Mouse (Mus musculus): ENCODE results near the gene Scgb2b17.
"Not testable (repeated sequence)": the region's sequence is repeated elsewhere in the genome, so short reads cannot be mapped to it uniquely, and the experiment has no call there.

Scgb2b17 gene

DNA sequence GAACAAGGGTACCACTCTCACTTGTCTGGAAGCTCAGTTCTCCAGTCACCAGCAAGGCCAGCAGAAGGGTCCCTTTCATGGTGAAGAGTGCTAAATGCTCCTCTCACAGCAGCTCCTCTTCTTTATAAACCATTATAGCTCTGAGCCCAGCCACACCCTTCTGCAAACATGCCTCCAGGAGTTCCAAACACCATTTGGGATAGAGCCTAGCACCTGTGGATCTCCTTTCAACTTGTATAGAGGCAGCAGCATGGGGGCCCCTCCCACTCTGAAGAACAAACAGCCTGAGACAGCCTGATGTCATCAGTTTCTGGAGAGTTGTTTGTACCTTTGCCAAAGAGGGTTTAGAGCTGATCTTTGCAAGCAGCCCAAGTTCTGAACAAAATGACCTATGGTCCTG, at the start of gene Scgb2b17:
Scgb2b17 (minus strand) TSS at position 101 of the 400 bp plus-strand sequence.
- TF ChIP-seq GATA4 (IDR thresholded peaks at IDR 0.05; ENCODE audit: insufficient replicate concordance, low read length) = not testable (repeated sequence)

DNA sequence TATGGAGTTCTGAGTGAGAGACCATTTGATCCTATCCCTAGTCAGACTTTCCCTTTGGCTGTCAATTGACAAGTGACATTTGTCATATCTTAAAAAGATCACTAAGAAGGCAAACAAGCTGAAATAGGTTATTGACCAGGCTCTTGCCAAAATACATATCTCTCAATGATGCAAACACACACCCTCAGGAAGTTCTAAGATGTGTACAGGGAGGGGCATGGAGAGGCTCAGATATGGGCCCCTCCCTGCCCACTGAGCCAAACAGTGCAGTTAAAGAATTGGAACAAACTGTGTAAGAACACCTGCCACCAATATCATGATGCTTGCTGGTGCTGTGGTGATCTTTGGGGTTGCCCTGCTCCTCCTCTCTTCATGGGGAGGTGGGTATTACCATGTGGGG, 6.8 kb upstream of the Scgb2b17 start, which contains the start of gene Scgb1b17:
Scgb1b17 (plus strand) TSS at position 301 of the 400 bp plus-strand sequence.
- TF ChIP-seq GATA4 (IDR thresholded peaks at IDR 0.05; ENCODE audit: insufficient replicate concordance, low read length) = not testable (repeated sequence)
